Mouse (Mus musculus) C2C12 (cell line): ENCODE measurements around the gene Trim38.

ENCODE experiments used
- CEBPB ChIP-seq: IDR thresholded peaks from one replicate; pipeline ENCODE4 v1.6.1; 2011; ENCODE audit warnings: low read depth, mild to moderate bottlenecking, control low read depth, moderate library complexity
- CTCF ChIP-seq: IDR thresholded peaks from one replicate; pipeline ENCODE4 v1.5.1; 2011; ENCODE audit not compliant: control insufficient read depth, insufficient read depth, insufficient read length
- MAX ChIP-seq: IDR thresholded peaks from one replicate; pipeline ENCODE4 v1.6.1; 2011; ENCODE audit warnings: mild to moderate bottlenecking, control low read depth
- MYOD1 ChIP-seq: IDR thresholded peaks from one replicate; pipeline ENCODE4 v1.6.1; 2011; ENCODE audit warnings: low read depth; ENCODE audit not compliant: control insufficient read depth, insufficient read length
- MYOG ChIP-seq: IDR thresholded peaks from one replicate; pipeline ENCODE4 v1.6.1; 2011; ENCODE audit not compliant: control insufficient read depth, insufficient read length; ENCODE audit errors: extremely low read depth
- USF1 ChIP-seq: IDR thresholded peaks from one replicate; pipeline ENCODE4 v1.6.1; 2011; ENCODE audit warnings: low read depth, mild to moderate bottlenecking, control low read depth, moderate library complexity

- TF ChIP-seq CTCF (no peak), MYOD1 (no peak), USF1 (no peak), MAX (no peak), CEBPB (no peak), MYOG (no peak)
These were observed 52.5 kb downstream of the Trim38 start for GRCm38 (mm10) chr13:23822213-23822612.
